Mouse (Mus musculus): ENCODE measurements at regions not wholly inside any gene's neighbourhood (a gene's known extent, or its start where the extent isn't known, plus 50 kb on each side); places are given as distances from the start of the nearest gene placed in this dataset.

DNA sequence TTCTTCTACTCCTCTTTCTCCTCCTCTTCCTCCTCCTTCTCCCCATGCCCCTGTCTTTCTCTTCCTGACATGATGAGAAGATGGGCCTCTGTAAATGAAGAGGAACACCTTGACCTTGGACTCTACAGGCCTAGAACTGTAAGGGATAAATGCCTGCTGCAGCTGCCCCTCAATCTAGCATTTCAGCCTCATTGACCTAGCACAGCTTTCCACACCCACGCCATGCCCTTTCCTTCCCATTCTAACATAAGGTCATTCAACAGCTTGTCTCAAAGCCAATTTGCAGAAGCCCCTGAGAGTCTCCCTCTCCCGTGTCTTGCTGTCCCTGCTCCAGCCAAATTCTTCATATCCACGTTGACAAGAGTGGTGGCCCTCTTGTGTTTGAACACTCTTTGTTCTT lies 63.8 kb upstream of the Dscam start:
- no peak for DNase-seq (ENCODE audit: low read depth, low spot score)

DNA sequence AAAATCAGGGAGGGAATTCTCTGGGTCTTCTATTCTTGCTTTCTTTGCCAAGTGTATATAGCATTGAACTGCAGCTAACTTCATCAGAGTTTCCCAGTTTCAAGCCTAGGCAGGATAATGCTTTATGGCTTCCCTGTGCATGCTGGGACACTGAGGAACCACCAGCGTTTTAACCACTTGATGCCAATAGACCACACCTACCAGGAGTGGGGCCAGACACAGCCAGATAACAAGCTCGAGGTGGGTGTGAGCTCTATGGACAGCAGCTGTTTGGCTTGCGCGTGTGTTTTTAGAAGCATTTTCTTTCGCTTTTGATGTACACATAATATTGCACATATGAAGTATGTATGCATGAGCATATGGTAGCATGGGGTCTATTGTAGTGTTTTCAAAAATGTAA lies 69.1 kb upstream of the Dscam start:
- DNase-seq (ENCODE audit: low read depth, low spot score) = no peak

DNA sequence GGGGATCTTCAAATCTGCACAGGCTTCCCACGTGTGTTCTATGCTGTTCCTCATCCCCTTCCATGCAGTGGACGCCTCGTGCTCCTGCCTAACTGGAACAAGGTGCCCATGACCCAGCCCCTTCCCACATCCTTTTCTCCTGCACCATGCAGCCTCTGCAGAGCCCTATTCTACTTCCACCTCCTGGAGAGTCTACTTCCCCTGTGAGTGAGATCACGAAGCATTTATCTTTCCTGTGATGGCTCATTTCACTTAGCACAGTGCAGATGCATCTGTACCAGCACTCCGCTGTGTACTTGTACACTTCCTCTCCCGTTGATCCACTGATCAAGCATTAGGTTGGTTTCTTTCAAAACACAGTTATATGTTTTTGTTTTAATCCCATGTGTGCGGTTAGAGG lies 69.5 kb upstream of the Dscam start:
- DNase-seq (ENCODE audit: low read depth, low spot score) = no peak

DNA sequence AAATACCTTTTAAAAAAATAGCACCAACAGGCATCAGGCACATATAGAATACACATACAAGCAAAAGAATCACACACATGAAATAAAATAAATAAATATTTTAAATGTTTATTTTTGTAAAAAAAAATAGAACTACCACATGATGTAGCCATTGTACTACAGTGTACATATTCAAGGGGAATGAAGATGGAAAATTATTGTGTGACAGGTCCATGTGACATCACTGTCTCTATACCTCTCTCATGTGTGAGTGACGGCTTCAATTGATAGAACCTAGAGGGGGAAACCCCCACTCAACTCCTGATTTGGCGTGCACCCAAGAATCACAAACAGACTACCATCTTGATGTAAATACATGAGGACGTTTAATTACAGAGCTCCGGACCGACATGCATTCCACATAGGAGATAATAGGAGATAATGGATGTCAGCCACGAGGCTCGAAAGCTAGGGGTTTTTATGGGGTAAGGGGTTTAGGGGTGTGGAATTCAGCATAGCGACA lies 70.4 kb upstream of the Dscam start:
- no peak for DNase-seq (ENCODE audit: low read depth, low spot score)

DNA sequence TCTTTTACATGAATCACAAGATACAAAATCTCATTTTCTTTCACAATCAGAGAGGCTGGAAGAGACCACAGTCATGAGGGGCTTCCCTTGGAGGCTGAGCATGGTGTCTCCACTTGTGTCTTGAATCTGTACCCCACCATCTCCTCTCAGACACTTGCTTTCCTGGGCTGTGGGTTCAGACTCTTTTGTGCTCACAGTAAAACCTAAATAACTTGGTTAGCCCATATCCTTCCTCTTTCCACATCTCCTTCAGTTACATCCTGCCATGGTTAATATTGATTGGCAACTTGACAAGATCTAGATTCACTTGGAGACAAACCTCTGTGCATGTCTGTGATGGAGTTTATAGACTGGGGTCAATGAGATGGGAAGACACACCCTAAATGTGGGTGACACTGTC lies 71.1 kb upstream of the Dscam start:
- DNase-seq (ENCODE audit: low read depth, low spot score) = no peak

DNA sequence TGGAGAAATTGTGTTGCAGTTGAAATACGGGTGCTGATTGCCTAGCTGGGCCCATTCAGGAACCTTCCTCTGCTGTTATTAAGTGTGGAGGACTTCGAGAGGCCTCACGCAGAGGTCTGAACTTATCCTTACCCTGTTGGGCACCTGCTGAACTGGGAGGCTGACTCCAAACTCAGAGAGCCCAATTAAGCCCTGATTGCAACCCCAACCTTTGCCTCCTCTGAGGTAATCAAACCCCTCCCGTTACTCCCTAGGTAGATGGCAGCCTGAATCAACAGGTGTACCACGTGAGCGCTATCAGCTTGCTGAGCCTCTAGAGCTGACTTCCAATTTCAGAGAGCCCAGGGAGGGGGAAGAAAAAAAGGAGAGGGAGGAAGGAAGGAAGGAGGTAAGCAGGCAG lies 79.9 kb upstream of the Dscam start:
- no peak for DNase-seq (ENCODE audit: low read depth, low spot score)

DNA sequence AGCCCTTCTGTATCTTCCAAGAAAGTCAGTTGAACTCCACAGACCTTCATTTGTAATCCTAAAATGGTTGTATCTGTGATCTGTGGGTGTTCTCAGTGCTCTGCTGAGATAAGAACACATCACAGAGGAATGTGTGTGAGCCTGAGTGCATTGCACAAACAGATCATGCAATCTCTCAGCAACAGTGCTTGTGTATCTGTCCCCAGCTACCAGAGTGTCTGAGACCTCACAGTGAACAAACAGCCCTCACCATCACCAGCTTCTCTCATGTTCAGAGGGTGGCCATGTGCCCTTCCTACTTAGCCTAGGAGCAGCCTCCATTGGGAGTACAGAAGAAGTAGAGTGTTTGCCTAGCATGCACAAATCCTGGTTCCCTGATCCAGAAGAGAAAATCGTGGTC lies 82.0 kb upstream of the Dscam start:
- no peak for DNase-seq (ENCODE audit: low read depth, low spot score)

DNA sequence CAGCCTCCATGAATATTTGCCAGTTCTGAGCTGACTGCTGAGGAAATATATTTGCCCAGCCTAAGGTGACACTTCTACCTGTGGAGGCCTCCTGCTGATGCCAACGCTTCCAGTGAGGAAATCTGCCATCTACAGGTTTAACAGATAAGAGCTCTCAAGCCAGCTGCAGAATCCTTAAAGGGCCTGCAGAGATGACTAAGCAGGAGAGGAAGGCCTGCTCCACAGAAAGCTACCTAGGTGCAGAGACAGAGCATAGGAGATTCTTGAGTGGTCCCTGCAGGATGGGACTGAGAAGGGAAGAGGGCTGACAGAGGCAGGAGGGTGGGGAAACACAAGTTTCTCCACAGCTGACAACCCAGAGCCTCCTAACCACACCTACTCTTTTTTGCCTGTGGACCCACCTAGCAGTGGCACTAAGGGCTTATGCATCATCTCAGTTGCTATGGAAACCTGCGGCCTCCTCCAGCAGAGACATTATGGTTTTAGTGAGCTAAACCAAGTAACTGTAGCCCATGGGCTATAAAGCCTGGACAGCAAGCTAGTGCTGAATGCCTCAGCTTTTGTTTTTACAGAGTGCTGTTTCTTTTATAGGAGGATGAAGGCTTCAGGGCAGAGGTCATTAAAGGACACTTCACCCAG lies 82.6 kb upstream of the Dscam start:
- DNase-seq (ENCODE audit: low read depth, low spot score) = no peak

DNA sequence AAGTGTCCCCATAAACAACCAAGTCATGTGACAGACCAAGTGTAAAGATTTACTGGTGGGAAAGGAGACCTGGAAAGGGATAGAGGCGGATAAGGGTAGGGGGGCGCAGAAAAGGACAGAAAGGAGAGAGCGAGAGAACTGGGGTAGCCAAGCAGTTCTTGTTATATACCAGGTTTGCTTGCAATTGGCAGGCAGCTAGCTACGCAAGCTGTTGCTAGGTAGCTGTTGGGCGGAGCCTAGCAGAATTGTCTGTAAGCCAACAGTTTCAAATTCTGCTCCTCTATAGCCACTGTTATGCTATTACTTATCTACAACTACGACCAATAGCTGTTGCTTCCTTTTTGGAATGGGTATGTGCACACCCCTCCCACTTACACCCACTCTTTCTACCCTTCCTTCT lies 88.3 kb upstream of the Dscam start:
- no peak for DNase-seq (ENCODE audit: low read depth, low spot score)

DNA sequence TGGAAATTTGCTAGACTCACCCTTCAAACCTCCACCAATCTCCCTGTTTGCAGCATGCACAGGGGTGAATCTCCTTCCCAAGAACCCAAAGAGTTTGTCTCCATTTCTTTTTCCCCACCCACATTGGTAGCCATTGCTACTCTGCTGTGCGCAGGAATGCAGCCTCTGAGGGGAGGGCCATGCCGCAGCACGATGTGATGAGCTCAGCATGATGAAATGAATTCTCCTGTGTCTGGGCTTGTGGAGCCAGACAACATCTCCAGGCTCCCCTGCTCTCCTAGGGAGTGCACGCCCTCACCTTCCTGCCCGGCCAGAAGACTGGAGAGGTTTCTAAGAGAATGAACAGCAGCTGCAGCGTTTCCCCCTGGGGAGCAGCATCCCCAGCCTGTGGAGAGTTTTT lies 92.9 kb upstream of the Dscam start:
- DNase-seq (ENCODE audit: low read depth, low spot score) = no peak

DNA sequence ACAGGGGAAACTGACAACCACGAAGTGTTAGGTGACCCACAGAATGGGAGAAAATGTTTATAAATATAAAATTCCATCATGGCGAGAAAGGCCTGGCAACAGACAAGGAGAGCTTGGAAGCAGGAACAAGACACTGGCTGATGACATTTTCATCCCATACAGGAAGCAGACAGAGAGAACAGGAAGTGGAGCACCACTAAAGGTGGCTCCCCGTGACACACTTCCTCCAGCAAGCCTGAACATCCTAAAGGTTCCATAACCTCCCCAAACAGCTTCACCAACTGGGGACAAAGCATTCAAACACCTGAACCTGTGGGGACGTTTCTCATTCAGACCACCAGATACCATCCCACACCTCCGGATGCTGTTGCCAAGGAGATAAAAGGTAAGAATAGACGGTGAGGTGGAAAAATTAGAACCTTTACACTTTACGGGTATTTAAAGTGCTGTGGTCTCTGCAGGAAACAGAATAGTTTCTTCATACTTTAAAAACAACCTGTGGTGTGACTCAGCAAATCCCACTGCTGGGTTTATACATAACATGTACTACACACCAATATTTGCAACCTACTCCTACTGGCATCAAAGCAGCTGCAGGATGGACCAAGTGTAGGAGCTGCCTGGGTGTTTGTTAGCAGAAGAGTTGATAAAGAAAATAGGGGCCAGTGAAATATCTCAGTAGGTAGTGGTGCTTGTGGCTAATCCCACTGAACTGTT lies 86.0 kb upstream of the Bace2 start:
- no peak for DNase-seq (ENCODE audit: low read depth, low spot score)

DNA sequence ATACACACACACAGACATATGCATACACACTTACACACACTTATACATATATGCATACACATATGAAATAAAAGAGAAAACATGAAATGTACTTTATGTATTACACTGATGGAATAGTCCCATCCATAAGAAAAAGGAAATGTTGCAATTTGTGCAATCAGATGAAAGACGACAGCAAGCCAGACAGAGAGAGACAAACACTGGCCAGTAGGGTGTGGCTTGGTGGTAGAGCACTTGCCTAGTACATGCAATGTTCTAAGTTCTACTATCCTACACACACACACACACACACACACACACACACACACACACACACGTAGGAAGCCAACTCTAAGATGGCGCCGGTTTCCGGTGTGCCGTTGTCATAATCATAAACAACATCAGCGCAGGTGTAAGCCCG lies 85.3 kb upstream of the Bace2 start:
- no peak for DNase-seq (ENCODE audit: low read depth, low spot score)

DNA sequence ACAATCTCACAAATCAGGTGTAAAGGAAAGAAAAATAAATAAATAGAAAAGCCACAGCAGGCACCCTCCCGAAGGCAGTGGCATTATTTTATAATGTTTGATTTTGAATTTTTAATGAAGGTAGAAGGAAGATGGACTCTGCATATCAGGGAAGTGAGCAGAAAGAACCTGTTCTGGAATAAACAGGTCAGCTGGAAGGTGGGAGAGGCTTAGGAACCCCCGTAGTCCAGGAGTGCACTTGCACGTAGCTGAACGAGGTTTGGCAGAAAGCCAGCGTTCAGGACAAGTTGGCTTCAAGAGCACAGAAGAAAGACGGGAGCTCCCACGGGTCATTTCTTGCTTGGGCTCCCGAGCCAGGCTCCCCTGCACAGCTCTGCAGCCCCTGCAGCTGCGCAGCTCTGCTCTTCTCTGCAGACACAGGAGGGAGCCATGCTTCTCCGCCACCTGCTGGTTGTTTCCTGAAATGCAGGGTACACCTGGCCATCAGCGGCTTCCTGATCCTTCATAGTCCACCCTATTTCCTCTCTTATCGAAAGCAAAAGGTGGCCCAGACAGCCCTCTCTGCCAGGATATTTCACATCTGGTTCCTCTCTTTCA lies 84.4 kb upstream of the Bace2 start:
- peak; percentile 88 for DNase-seq (ENCODE audit: low read depth, low spot score)

DNA sequence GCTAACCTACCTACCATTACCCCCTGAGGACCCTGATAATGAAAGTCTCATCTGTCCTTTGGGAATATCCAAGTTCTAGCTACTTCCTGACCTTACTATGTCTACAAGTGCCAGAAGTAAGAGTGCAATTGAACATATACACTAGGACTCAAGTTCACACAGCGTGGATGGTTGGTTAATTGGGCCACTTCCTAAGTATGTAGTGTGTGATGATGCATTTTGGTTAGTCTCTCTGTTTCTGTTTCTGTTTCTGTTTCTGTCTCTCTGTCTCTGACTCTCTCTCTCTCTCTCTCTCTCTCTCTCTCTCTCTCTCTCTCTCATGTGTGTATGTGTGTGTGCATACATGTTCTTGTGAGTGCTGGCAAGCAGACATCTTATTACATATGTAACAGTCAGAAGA lies 77.6 kb upstream of the Bace2 start:
- no peak for DNase-seq (ENCODE audit: low read depth, low spot score)

DNA sequence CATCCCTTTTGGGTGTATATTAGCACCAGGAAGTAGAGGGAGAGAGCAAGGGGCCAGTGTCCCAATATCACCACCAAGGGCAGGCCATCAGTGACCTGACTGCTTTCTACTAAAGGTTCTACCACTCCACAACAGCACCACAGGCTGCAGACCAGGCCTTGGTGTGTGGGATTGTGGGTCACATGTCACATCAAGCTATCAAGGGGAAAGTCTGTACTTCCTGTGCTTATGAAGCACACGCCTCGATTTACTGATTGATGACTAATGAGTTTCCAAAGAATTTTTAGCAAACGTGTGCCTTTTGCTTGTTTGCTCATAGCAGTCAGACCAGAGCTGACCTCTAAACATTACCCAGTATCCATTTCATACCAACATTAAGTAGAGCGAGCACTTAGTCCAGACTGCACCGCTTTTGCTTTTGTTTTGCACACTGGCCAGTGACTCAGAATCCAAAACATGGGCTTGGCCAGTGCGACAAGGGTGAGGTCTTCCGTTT lies 74.9 kb upstream of the Bace2 start:
- DNase-seq (ENCODE audit: low read depth, low spot score) = peak; percentile 23

DNA sequence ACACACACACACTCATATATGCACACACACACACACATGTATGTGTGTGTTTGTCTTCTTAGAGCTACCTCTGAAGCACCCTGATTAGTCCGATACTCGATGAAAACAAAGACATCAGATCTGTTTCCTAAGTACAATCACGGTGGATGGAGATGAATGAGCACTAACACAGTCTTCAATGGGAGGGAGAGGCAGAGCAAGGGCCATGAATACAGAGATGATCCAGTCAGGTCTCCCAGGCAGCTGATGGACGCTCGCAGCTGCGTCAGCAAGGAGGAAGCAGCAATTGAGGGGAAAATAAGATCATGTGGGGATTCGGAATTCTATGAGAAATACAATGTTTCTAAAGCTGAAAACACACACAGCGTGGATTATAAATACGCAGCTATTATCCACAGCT lies 73.6 kb upstream of the Bace2 start:
- no peak for DNase-seq (ENCODE audit: low read depth, low spot score)

DNA sequence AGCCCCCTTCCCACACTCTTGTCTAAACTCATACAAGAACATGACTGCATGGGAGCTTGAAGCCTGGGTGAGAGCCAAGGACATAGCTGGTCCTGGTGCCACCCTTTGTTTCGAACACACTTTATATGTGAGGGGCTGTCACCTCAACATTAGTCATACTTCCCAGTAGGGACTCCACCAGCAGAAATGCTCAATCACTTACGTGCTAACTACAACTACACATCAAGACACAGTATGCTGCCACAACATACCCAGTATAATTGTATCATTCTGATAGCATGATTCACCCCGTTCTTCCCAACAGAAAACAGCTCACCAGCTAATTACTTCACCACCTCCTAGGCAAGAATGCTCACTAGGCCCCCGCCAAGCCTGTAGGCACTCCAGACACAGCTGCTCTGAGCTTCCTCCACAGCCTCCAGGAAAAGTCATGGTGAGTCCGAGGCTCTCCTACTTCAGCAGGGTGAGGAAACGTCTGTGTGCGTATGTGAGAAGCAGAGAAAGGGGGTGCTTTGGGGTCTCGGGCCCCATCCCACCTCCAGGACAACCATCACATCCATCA lies 70.6 kb upstream of the Bace2 start:
- no peak for DNase-seq (ENCODE audit: low read depth, low spot score)

DNA sequence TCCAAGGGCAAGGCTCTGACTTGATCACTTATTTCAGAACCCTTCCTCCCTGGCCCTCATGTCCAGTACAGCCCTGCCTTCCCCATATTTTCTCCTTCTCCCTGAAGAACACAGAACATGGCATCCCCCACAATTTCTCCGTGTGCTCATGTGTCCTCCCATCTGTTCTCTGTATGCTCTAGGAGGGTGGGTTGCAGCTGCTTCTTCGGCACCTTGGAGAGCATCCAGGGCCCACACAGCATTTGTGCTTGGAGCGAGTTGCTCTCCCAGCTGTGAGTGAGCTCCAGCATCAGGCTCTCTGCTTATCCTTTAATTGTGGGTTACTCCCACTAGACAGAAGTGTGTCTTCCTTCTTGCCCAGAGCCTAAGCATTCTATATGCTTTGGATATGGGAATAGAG lies 69.8 kb upstream of the Bace2 start:
- DNase-seq (ENCODE audit: low read depth, low spot score) = no peak

DNA sequence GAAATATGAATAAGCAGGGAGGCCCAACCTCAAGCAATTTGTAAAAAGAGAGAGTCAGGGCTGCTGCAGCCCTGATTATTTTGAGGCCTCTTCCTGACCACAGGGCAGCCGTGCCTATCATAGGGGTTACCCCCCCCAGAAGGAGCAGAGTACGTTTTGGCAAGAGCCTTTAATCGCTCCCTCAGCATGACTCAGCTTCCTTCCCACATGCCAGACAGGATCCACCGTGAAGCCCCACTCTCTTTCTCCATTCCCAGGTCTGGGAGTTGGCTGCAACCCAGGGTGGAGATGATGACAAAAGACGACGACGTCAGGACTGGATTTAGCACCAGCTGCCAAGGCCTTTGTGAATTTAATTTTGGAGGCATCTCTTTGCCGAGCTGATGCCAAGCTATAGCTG lies 67.9 kb upstream of the Bace2 start:
- no peak for DNase-seq (ENCODE audit: low read depth, low spot score)

DNA sequence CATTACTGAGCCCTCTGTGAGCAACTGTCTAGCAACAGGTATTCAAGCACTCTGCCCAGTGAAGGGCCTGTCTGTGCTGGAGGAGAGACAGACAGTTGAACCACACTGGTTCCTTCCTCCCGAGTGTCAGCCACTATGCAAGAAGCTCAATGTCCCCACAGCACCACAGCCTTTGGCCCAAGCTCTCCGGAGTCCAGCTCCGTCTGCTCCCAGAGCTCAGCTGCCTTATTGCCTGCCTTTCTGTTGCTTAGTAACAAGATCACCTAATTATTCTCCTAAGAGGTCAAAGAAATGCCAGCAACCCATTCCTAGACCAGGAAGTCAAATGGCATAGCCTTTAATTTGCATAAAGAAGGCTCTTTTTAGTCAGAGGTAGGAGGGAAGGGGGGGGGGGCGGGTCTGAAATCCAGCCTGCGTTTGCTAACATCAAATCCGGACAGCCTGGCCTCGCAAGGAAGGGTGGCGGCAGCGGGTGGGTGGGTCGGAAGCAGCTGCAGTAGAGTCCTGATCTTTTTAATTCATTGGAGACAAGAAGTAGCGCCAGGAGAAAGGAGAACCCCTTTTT lies 64.0 kb upstream of the Bace2 start:
- DNase-seq (ENCODE audit: low read depth, low spot score) = no peak

DNA sequence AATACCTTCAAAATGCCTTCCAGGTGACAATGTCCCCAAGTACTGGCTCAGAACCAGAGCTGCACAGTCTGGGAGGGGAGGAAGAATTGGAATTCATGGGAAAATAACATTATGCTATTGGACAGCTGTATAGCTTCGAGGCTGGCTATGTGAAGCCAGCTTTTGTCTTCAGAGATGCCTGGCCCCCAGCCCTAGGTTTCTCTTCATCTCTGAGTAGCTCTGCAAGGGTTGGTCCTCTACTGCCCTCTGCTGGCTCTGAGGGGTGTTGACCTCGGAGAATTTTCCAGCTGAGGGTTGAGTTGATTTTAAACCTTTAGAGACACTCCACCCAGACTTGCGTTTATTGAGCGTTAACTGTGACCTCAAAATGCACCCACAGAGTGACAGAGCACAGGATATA lies 63.3 kb upstream of the Bace2 start:
- DNase-seq (ENCODE audit: low read depth, low spot score) = peak; percentile 85

DNA sequence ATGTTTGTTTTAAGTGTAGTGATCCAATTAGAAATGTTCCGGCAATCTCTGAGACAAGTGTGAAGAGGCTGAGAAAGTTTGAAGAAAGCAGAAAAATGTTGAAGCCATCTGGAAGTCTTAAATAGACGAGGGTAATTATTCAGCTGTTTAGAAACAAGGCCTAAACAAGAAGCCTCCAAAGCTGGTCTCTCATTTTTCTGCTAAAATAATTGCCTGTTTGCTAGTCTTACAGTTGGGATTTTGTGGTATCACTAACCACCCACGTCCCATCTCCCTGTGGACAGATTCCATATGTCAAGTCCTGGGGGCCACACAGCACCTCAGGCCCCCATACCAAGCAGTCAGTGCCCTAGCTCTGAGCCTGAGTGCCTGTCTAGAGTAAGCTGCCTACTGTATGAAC lies 59.4 kb upstream of the Bace2 start:
- no peak for DNase-seq (ENCODE audit: low read depth, low spot score)

Data from CD4-positive, CD25-positive, alpha-beta regulatory T cell, adult 2 months (primary cell).